Mouse (Mus musculus): ENCODE measurements around the gene Nelfcd. TPM values are rescaled to one million over a fixed set of nuclear protein-coding genes. Genes with fewer than 3 reads are reported as not detected.
A peak's percentile ranks its signal among the peaks of the same experiment; 100 is the strongest.

Nelfcd gene
- total RNA-seq, 2 experiments from 2014 or later: 45.0 to 46.0 TPM

DNA sequence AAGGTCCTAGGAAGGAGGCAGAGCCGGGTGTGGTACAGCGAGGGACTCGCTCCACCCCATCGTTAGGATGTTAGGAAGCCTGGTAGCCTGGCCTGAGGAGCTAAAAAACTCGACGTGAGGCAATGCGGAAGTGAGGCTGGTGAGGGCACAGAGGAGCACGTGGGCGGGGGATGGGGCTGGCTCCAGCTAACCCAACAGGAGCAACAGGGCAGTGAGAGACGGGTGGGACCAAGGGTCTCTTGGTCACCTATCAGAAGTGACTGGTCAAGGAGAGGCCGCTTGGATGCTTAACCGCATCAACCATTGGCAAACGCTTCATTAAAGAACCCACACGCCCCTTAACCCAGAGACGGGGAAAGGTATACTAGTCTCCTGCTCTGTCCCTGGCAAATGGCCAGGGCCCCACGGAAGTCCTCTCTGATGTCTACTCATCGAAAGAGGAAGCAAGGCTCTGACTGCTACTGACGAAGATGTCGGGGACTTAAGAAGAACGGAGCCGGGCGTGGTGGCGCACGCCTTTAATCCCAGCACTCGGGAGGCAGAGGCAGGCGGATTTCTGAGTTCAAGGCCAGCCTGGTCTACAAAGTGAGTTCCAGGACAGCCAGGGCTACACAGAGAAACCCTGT lies 20.6 kb downstream of the Nelfcd start:
- intact Hi-C loops (cut with DNase I): no loop called here

DNA sequence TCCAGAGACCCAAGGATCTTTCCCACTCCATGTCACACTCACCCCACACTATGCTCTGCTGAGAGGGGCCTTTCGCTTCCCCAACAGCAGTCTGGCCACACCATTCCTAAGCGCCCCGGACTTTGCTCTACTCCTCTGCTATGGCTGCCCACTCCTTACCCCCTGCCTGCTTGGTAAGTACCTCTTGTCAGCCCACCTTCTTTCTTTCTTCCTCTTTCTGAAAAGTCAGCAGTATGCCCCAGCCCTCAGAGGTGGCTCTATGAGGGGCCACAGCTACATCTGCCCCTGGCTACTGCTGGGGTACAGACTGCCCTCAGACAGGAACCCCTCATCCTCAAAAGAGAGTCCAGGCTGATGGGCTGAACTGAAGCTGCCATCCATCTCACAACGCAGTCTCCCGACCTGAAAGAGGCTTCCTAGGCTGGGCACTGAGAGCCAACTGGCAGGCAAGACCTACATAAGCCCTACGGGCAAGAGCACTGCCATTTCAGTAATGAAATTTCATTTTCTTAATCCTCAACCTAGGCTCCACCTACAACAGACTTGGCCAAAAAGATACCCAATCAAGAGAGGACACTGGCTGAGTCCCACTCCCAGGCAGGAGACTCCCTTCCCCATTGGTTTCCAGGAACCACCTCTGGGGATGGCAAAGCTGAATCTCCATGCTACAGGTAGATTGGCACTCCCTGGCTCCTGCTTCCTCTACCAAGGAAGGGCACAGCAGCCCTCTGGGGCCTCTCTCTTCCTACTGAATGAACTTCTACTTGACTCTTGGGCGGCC lies 21.5 kb downstream of the Nelfcd start:
- no peak for DNase-seq (ENCODE audit: low spot score in 2 of 2)
- intact Hi-C loops (cut with DNase I): no loop called here

More for the DNA sequence above, 20.6 kb downstream of the Nelfcd start:
- DNase-seq (ENCODE audit: low spot score in 2 of 2): peak in 1 of 2 experiments; percentile 14

DNA sequence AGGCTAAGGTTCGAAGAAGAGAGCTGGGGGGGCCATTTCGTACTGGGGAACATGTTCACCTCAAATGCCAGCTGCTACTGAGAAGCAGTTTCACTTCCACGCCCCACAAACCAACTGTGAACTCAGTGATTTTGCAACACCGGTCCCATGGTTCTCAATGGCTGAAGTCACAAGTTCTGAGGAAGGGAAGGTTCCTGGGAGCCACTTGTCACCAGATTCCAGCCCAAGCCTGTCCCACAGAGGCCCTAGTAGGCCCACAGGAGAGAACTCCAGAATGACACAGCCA lies 22.0 kb downstream of the Nelfcd start:
- intact Hi-C loops (cut with DNase I): no loop called here
- DNase-seq (ENCODE audit: low spot score in 2 of 2): peak in 1 of 2 experiments; percentile 28

DNA sequence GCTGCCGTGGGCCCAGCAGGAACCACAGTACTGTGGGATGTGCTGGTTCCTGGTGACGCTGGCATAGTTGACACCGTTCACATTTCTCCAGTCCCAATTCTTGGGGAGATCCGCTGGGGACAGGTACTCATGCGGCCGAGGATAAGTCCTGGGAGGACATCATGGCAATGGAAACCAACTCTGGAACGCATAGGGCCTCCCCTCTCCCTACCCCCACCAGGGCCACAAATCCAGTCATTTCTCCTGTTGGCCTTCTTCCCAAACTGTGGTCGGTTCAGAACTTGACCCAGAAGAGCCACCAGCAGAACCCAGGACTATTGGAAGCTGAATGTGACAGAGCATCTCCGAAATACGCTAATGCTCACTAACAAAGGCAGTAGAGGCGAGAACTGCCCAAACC lies 22.6 kb downstream of the Nelfcd start:
- no peak for DNase-seq (ENCODE audit: low spot score in 2 of 2)
- intact Hi-C loops (cut with DNase I): no loop called here

DNA sequence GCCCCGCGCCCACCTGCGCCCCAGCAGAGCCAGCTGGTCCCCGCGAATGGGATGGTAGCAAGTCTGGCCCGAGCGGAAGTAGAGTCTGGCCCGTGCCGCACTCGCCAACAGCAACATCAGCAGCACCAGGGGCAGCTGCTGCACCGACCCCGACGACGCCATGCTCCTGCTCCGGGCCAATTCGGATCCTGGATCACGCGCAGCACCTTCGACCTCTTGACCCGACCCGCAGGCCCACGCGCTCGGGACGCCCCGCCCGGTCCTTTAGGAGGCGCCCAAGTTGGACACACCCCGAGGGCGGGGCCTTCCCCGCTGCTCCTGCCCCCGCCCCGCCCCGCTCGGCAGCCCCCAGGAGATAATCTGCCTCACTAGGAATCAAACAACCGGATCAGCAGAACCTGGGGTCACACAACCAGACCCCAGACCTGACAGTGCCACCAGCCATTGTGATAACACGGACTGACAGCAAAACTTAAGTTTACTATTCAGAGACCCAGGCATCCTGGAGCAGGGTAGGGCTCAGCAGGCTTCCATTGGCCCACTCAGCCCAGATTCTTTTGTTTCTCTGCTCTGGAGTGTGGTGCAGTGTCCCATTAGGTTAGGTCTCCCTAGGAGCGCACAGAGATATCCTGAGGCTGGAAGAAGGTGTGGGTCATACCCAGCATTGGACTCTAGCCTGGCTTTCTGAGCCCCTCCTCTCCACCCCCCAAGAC lies 23.3 kb downstream of the Nelfcd start, which contains the start of gene Ctsz:
Gene Ctsz (minus strand): TSS at position 303 of the 713 bp plus-strand sequence.
- intact Hi-C loops (cut with DNase I): no loop called here
- DNase-seq (ENCODE audit: low spot score in 2 of 2): peak in 1 of 2 experiments; percentile 21

DNA sequence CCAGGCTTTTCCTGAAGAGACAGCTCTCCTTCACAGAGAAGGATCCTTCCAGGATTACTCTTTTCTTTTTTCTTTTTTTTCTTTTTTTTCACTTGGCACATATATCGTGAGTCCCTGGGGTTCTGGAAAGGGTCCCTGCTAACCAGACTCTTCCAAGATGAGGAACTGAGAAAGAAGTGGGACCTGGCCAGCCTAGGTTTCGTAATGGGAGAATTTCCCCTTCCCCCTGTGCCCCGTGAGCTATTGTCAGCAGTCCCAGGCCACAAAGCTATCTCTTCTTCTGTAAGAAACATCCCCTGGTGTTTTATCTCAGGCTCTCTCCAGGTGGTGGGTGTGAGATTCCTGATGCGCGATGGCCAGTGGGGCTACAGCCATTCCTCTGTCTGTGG lies 23.8 kb downstream of the Nelfcd start:
- no peak for DNase-seq (ENCODE audit: low spot score in 2 of 2)
- intact Hi-C loops (cut with DNase I): no loop called here

DNA sequence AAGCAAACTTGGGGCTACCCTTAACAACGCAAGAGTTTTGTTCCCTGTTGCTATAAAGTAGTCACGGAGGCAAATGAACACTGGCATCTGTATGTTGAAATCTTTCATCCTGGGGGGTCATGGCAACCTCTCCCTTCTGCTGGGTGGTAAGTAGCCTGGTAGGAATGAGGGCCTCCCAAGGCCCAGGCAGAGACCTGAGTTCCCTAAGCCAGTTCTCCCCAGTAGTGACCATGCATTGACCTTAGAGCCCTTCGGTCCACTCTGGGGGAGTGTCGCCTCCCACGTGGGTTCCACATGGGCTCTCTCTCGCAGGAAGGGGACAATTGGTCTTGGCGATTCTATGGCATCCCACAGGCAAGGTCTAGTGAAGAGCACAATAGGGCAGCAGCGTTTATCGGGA lies 24.4 kb downstream of the Nelfcd start:
- intact Hi-C loops (cut with DNase I): no loop called here
- DNase-seq (ENCODE audit: low spot score in 2 of 2): no peak

DNA sequence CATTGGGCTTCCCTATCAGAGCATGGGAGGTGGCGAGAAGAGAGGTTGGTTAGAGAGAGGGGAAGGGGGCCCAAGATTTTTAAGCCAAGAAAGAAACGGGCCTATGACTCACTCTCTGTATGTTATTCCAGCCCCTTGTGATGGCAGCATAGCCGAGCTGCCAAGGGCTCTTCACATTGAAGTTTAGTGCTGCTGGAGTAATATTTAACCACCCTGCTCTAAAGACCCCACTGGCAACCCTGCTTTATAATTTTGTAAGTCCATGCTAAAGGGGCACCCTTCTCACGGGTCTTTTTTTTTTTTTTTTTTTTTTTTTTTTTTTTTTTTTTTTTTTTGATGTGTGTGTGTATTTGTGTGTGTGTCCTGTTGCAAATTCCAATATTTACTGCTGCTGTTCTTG lies 26.3 kb downstream of the Nelfcd start:
- DNase-seq (ENCODE audit: low spot score in 2 of 2): no peak
- intact Hi-C loops (cut with DNase I): no loop called here

DNA sequence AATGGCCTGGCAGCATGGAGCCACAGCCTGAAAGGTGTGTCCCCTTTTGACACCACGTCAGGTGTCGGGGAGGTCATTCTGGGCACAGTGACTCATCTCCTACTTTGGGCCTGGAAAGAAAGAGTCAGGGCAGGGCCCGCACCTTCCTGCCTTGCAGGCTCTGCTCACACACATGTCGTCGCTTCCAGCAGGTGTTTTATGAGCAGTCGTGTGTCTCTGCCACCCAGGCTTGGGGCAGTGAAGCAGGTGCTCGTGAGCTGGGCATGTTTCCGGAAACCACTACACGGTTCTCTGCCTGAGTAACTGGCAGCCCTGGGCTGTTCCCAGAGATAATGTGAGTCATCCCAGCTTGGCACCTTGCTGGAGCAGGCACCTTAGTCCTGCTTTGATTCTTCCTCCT lies 26.9 kb downstream of the Nelfcd start:
- intact Hi-C loops (cut with DNase I): no loop called here

DNA sequence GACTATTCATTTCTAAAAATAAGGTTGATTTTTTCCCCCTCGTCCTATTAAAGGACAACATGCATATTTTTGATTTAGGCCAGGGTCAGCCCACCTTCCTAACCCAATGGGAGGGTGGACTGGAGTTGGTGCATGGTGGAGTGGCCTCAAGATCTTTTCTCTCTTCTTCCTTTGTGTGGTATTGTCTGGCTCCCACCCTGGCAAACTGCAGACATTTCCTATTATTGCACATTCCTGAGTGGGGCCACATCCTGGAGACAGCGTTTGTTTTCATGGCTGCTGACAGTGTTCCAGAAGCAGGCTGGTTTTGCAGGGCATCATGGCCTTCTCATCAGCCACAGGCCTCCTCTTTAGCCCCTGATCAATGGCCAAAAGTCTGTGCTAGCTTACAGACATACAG lies 27.4 kb downstream of the Nelfcd start:
- DNase-seq (ENCODE audit: low spot score in 2 of 2): no peak
- intact Hi-C loops (cut with DNase I): no loop called here

More for the DNA sequence above, 26.9 kb downstream of the Nelfcd start:
- no peak for DNase-seq (ENCODE audit: low spot score in 2 of 2)

DNA sequence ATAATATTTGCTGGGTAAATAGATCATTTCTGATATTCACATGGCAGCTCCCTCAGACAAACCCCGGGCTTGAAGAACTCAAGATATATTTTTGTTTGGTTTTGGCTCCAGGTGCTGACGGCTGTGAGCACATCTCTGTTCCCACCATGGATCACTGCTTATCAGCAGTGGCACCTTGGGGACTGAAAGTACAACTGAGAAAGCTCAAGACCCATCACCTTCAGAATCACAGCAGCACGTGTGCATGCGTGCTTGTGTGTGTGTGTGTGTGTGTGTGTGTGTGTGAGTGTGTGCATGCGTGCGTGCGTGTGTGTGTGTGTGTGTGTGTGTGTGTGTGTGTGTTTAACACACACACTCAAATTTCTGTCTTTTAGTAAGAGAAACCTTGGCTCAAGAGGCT lies 28.8 kb downstream of the Nelfcd start:
- intact Hi-C loops (cut with DNase I): no loop called here
- DNase-seq (ENCODE audit: low spot score in 2 of 2): no peak

DNA sequence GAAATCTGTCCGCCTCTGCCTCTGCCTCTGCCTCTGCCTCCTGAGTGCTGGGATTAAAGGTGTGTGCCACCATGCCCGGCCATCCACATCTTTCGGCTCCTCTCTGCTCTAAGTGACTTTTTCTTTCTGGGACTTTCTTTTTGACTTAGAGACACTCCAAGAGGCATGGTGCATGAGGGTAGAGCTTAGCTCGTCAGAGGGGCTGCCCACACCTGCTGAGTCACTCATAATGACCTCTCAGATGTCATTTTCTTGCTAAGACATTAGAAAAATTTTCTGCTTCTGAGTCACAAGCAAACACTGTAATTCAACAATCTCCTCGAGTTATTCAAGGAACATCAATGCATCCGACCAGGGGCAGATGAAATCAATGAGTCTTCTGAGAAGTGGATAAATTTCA lies 29.4 kb downstream of the Nelfcd start:
- no peak for DNase-seq (ENCODE audit: low spot score in 2 of 2)
- intact Hi-C loops (cut with DNase I): no loop called here

DNA sequence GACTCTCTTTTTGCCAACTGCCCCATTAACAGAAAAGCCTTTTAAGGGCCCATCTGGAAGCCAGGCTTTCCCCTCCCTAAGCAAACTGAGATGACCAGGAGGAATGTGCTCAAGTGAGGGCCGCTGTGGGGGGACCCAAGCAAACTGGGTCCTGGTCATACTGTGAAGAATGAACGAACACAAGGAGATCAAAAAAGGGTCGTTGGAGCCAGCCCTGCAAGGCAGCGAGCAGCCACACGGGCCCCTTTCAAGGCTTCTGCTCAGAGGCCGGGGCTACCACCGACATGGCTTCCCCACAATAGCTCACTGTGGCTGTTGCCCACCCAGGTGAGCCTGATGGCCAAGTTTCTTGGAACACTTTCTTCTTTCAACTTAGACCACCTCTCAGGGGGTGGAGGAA lies 30.9 kb downstream of the Nelfcd start:
- DNase-seq (ENCODE audit: low spot score in 2 of 2): no peak
- intact Hi-C loops (cut with DNase I): no loop called here

DNA sequence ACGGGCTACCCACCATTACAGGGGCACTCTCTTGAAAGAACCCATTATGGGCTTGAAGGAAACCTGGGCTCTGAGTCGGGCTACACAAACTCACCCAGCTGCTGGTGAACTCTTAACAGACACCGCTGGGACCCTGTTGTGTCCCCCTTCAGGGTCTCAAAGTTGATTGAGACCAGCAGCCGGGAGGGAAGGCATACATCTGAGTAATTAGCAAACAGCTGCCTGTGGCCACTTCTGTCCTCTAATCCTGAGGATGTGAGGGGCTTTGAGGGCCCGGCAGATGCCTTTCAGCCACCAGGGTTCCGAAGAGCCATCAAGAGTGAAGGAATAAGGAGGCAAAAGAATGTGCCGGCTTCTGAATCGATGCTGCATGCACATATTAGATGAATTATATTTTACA lies 31.3 kb downstream of the Nelfcd start:
- intact Hi-C loops (cut with DNase I): no loop called here

DNA sequence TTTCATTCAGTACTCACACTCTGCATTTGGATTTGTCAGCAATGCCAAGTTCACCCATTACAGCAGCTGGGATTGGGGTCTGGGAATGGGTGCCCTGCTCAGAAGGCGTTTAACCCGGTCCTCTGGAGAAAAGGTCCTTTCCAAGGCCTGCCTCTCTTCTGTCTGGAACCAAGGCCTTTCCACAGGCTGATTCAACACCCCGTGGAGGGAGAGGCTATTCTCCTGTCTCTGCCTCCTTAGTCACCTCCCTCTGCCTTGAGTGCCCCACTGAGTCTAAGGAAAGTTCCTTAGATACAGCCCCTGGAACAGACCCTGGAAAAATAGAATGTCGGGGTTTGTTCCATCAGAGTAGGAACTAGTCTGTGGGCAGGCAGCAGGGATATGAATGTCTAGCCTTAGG lies 32.8 kb downstream of the Nelfcd start:
- intact Hi-C loops (cut with DNase I): no loop called here
- no peak for DNase-seq (ENCODE audit: low spot score in 2 of 2)

More for the DNA sequence above, 31.3 kb downstream of the Nelfcd start:
- no peak for DNase-seq (ENCODE audit: low spot score in 2 of 2)

DNA sequence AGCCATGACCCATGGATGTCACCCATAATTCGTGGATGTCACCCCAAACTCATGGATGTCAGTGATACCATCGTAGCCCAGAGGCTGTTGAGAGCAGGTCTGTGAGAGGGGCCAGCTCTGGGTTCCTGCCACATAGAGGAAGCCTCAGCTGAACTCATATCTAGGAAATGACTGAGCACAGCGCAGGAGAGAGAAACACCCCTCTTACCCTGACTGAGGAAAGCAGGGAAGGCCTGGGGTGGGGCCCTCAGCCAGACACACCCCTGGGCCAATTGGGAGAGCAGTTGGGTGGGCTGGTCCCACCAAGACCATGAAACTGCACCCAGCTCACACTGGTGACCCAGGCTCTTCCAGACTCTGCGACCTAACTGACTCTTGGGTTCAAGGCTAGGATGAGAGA lies 34.7 kb downstream of the Nelfcd start, which contains the start of gene Tubb1:
Gene Tubb1 (plus strand): TSS at position 343 of the 400 bp plus-strand sequence.
- no peak for DNase-seq (ENCODE audit: low spot score in 2 of 2)
- intact Hi-C loops (cut with DNase I): no loop called here

DNA sequence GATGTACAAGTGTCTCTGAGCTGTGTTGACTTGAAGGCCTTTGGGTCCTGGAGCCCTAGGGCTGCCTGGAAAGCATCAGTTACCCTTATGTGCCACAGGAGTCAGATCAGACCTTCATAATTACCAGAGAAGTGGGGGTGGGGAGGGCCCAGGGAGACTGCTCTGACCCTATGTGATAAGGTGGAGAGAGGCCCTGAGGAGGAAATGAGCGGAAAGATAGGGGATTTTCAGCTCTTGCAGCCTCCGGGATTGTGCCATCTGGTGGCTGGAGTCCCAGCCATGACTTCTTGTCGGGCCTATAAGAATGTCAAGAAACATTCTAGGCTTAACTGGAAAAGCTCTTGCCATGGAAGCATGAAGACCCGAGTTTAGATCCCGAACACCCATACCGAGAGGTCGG lies 38.1 kb downstream of the Nelfcd start:
- no peak for DNase-seq (ENCODE audit: low spot score in 2 of 2)
- intact Hi-C loops (cut with DNase I): no loop called here

DNA sequence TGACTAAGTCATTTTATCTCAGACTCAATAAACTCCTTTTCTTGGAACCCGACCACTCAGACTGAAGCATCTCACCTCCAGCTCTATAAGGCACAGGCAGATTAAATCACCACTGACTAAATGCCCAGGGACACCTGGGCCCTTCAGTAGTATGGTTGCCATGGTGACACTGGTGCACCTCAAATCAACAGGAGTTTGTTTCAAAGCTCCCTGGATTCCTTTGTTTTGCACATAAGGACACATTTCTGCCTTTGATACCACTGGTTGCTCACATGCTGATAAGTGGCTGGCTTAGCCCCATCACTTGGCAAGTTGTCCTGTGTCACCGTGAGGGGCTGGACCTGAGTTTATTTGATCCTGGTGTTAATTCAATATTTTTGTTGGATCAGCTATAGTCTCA lies 43.8 kb downstream of the Nelfcd start:
- intact Hi-C loops (cut with DNase I): no loop called here
- DNase-seq (ENCODE audit: low spot score in 2 of 2): no peak

DNA sequence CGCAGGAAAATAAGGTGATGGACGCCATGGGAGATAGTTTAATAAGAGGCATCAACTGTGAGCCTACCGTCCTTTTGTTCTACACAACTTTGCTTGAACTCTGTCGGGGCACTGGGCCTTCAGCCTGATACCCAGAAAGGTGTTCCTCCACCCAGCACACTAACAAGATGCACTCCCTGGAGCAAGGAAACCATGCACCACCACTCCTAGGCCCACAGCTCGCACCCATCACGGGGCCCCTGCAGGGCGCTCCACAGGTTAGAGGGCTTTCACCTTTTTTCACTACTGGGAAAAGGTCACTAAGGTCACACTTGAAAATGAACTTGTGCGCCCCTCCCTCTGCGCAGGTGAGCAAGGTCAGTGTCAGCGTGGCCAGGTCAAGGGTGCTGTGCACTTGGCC lies 47.8 kb downstream of the Nelfcd start:
- intact Hi-C loops (cut with DNase I): loop anchor here (2.0 to 5.0 kb wide), 2 partner anchors 47 to 131 kb away; no protein-coding TSS in a partner anchor
- peak in 1 of 2 experiments; percentile 6 for DNase-seq (ENCODE audit: low spot score in 2 of 2)

DNA sequence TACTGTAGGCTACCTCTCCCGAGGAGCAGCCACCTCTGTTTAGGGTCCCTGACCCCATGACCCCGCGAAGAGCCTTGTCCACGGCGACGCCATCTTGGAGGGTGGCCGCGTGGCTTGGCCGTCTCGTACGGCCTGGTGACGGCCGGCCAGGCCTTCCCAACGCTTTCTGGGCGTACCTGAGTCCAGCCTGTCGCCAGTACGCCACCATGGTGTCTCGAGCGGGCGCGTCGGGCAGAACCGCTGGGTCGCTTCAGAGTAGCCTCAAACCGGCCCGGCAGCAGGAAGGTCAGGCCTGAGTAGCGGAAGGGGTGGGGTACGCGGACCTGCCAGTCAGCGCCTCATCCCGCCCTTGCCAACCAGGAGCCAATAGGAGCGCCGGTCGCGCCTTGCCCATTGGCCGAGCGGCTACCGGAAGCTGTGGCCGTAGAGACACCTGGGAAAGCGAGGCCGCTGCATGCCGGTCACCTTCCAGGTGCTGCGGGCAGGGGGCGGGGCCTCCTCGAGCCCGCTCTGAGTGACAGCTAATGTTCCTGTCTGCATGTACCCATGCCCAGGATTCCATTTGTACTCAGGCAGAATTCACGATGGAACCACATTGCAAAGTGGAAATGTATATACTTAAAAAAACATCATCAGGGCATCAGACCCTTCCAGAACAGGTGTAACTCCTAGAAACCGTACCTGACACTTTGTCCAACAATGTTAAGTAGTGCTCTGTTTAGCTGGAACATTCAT lies 48.4 kb downstream of the Nelfcd start, which contains the start of gene Atp5e:
Gene Atp5e (minus strand): TSS at position 317 of the 735 bp plus-strand sequence.
- intact Hi-C loops (cut with DNase I): loop anchor here (2.0 to 5.0 kb wide), 2 partner anchors 47 to 132 kb away; no protein-coding TSS in a partner anchor
- DNase-seq (ENCODE audit: low spot score in 2 of 2): peak; percentile 98 to 99

Measured in left cerebral cortex, postnatal 25 days (tissue).